Comparison of ENCODE assay signal across 16 mouse cellular contexts in the genomic region with DNA sequence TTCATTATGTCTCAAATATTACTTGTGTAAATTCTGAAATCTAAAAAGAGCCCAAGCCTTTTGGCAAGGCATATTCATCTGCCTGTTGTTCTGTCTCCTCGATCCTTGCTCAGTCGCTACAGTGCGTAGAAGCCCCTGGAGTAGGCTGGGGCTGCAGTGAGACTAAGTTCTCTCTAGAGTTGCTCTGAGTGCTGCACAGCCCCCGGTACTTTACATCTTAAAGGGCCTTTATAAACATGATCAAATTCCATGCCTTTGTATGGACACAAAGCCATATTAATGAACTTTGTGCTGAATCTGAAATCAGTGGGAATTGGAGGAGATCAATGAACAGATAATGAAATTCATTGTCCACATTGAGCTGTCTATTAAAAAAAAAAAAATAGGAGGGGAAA.
A peak's percentile ranks its signal among the peaks of the same experiment; 100 is the strongest.
DNase-seq lines count a peak whose midpoint lies in the region; ATAC-seq and TF ChIP-seq lines count a peak whose summit lies in the region.
"Had no signal": no experiment of that assay in that cellular context is flagged by ENCODE, and none has a peak within 500 bp of the region (broad histone marks: within the 10 kb centered on the region; RNA-seq: fewer than 3 reads in every experiment).

No protein-coding gene starts in this region.

- no peaks in the 10 kb centered on the region for H3K9me3 ChIP-seq in hindbrain, embryonic 12.5 days (replicated peaks)
- no peaks in the 10 kb centered on the region for H3K9me3 ChIP-seq in hindbrain, embryonic 13.5 days
- H3K9me3 ChIP-seq in ES-E14 (ENCODE audit: control insufficient read depth, insufficient read depth, low read depth, low read length), result no peaks in the 10 kb centered on the region
- H3K9me3 ChIP-seq in forebrain, embryonic 15.5 days, result no peaks in the 10 kb centered on the region
- H3K9me3 ChIP-seq: limb, embryonic 15.5 days; stomach, embryonic 15.5 days had no signal

- H3K4me1 ChIP-seq in hindbrain, embryonic 12.5 days, result peaks cover 14% of the 10 kb centered on the region
- peaks cover 6% of the 10 kb centered on the region for H3K4me1 ChIP-seq in hindbrain, embryonic 13.5 days (replicated peaks)
- H3K4me1 ChIP-seq in ES-E14 (ENCODE audit: control insufficient read depth in 2 of 2, insufficient read depth in 2 of 2, low read length in 2 of 2, poor library complexity in 1 of 2), result no peaks in the 10 kb centered on the region
- H3K4me1 ChIP-seq in forebrain, embryonic 15.5 days, result peaks cover 23% of the 10 kb centered on the region
- H3K4me1 ChIP-seq: stomach, embryonic 15.5 days had no signal

- no peaks in the 10 kb centered on the region for H3K36me3 ChIP-seq in hindbrain, embryonic 12.5 days
- H3K36me3 ChIP-seq in hindbrain, embryonic 13.5 days, result no peaks in the 10 kb centered on the region
- no peaks in the 10 kb centered on the region for H3K36me3 ChIP-seq in ES-E14 (ENCODE audit: control insufficient read depth, insufficient read depth, low read length, poor library complexity, severe bottlenecking)
- no peaks in the 10 kb centered on the region for H3K36me3 ChIP-seq in forebrain, embryonic 15.5 days
- H3K36me3 ChIP-seq: stomach, embryonic 15.5 days had no signal

- 30% methylated on average over 4 of the region's 4 CpGs for WGBS in hindbrain, embryonic 12.5 days
- 26% methylated on average over 4 of the region's 4 CpGs for WGBS in hindbrain, embryonic 13.5 days
- WGBS in forebrain, embryonic 15.5 days, result 13% methylated on average over 4 of the region's 4 CpGs

- DNase-seq in ES-E14 (ENCODE audit: low read depth, low spot score) (peak; percentile 7), adipocyte (ENCODE audit: low spot score) (no peak), MN1 (ENCODE audit: low spot score) (no peak)
- DNase-seq in embryo, embryonic 10.5 days (ENCODE audit: low spot score), result peak; percentile 58
- no peak for DNase-seq in adrenal gland, adult 8-10 months
- DNase-seq: cerebellum, adult 11 months; kidney, adult 11 months; layer of hippocampus, adult 9-11 months; spleen, adult 18-20 months had no signal

- in situ Hi-C loops in ES-E14 (cut with MboI; ENCODE audit: low sequenced_read_pairs in 2 of 2, unreplicated experiment in 2 of 2), result no loop called here

- no peak overlapping the region for H3K4me2 ChIP-seq in hindbrain, embryonic 12.5 days (replicated peaks)
- no peak overlapping the region for H3K4me2 ChIP-seq in hindbrain, embryonic 13.5 days
- no peak overlapping the region for H3K4me2 ChIP-seq in forebrain, embryonic 15.5 days (replicated peaks)
- H3K4me2 ChIP-seq: limb, embryonic 15.5 days; stomach, embryonic 15.5 days had no signal

- H3K9ac ChIP-seq in hindbrain, embryonic 12.5 days, result no peak overlapping the region
- no peak overlapping the region for H3K9ac ChIP-seq in hindbrain, embryonic 13.5 days
- H3K9ac ChIP-seq in ES-E14 (ENCODE audit: insufficient read depth, low read depth, low read length, poor library complexity, severe bottlenecking), result no peak overlapping the region
- no peak overlapping the region for H3K9ac ChIP-seq in forebrain, embryonic 15.5 days (replicated peaks)
- H3K9ac ChIP-seq: limb, embryonic 15.5 days; stomach, embryonic 15.5 days had no signal

- H3K27ac ChIP-seq in hindbrain, embryonic 12.5 days, result 0 out of 2 replicates have a peak overlapping the region, but pooled peaks have one; percentile 12
- no peak overlapping the region for H3K27ac ChIP-seq in hindbrain, embryonic 13.5 days
- H3K27ac ChIP-seq in ES-E14 (ENCODE audit: insufficient read depth, low read depth, low read length, poor library complexity, severe bottlenecking), result no peak overlapping the region
- H3K27ac ChIP-seq in forebrain, embryonic 15.5 days (replicated peaks), result peak overlapping the region; percentile 65
- H3K27ac ChIP-seq: gastrocnemius, adult 2 months; stomach, embryonic 15.5 days had no signal

- ATAC-seq in hindbrain, embryonic 12.5 days (ENCODE audit: low FRiP score), result peak; percentile 65
- ATAC-seq in hindbrain, embryonic 13.5 days (ENCODE audit: low FRiP score), result no peak
- ATAC-seq in forebrain, embryonic 15.5 days (replicated peaks), result peak; percentile 65; the same call in 1 of the 2 replicates

- no peaks in the 10 kb centered on the region for H3K27me3 ChIP-seq in hindbrain, embryonic 12.5 days
- no peaks in the 10 kb centered on the region for H3K27me3 ChIP-seq in hindbrain, embryonic 13.5 days
- no peaks in the 10 kb centered on the region for H3K27me3 ChIP-seq in forebrain, embryonic 15.5 days
- H3K27me3 ChIP-seq: limb, embryonic 15.5 days; stomach, embryonic 15.5 days had no signal

- H3K4me3 ChIP-seq in hindbrain, embryonic 12.5 days, result no peak overlapping the region
- H3K4me3 ChIP-seq in hindbrain, embryonic 13.5 days, result no peak overlapping the region
- no peak overlapping the region for H3K4me3 ChIP-seq in ES-E14 (ENCODE audit: insufficient read depth in 1 of 2, low read depth in 1 of 2, low read length in 2 of 2, poor library complexity in 1 of 2, severe bottlenecking in 1 of 2)
- no peak overlapping the region for H3K4me3 ChIP-seq in forebrain, embryonic 15.5 days
- H3K4me3 ChIP-seq: gastrocnemius, adult 2 months; limb, embryonic 15.5 days; myocyte; stomach, embryonic 15.5 days had no signal

TF ChIP-seq in ES-E14, 5 proteins besides CTCF, POLR2A, EP300 and RAD21:
- TF ChIP-seq ZC3H11A (IDR thresholded peaks at IDR 0.05; ENCODE audit: borderline replicate concordance, low read depth, low read length) (no peak), ZNF384 (IDR thresholded peaks at IDR 0.05; ENCODE audit: low read depth, low read length) (peak; percentile 60; the same call in 1 of the 2 replicates)

Comparison
In these comparisons a context has a peak if more than half of its experiments do, and no peak if none do; other contexts are left out.
1. H3K27ac ChIP-seq: peak in hindbrain, embryonic 12.5 days (single experiment) and forebrain, embryonic 15.5 days (single experiment); none in hindbrain, embryonic 13.5 days (single experiment) and ES-E14 (single experiment).
2. DNase-seq: peak in ES-E14 (single experiment) and embryo, embryonic 10.5 days (single experiment); none in adipocyte (single experiment), adrenal gland, adult 8-10 months (single experiment) and MN1 (single experiment).